ENCODE assay signal across 17 mouse cellular contexts in genomic region chr11:66789997-66790396, GRCm38 (mm10).
"Had no signal": no experiment of that assay in that cellular context is flagged by ENCODE, and none has a peak within 500 bp of the region (broad histone marks: within the 10 kb centered on the region; RNA-seq: fewer than 3 reads in every experiment).

No protein-coding gene starts in this region.

- H3K27ac ChIP-seq: macrophage; midbrain, embryonic 13.5 days; midbrain, embryonic 15.5 days; neural tube, embryonic 12.5 days had no signal

- H3K9me3 ChIP-seq: megakaryocyte, embryonic 14.5 days; midbrain, embryonic 15.5 days; neural tube, embryonic 12.5 days had no signal

- H3K4me1 ChIP-seq: megakaryocyte, embryonic 14.5 days; midbrain, embryonic 13.5 days; midbrain, embryonic 15.5 days; neural tube, embryonic 12.5 days had no signal

- DNase-seq: lung, adult 18-20 months; lung, embryonic 14.5 days; lung, postnatal 10 days; retina, postnatal 1 day; right cerebral cortex, adult 18-20 months; right cerebral cortex, postnatal 25 days; right cerebral cortex, postnatal 4 days; spleen, adult 18-20 months; thymus, adult 18-20 months; thymus, postnatal 14 days; thymus, postnatal 36 days had no signal

- H3K9ac ChIP-seq: lung, embryonic 14.5 days; midbrain, embryonic 13.5 days; midbrain, embryonic 15.5 days; neural tube, embryonic 12.5 days had no signal

- ATAC-seq: midbrain, embryonic 13.5 days; midbrain, embryonic 15.5 days had no signal

- H3K36me3 ChIP-seq: midbrain, embryonic 13.5 days; midbrain, embryonic 15.5 days; neural tube, embryonic 12.5 days had no signal

- H3K27me3 ChIP-seq: megakaryocyte, embryonic 14.5 days; midbrain, embryonic 13.5 days; midbrain, embryonic 15.5 days; neural tube, embryonic 12.5 days had no signal

- H3K4me3 ChIP-seq: megakaryocyte, embryonic 14.5 days; midbrain, embryonic 13.5 days; midbrain, embryonic 15.5 days; neural tube, embryonic 12.5 days had no signal

- H3K4me2 ChIP-seq: lung, embryonic 14.5 days; midbrain, embryonic 11.5 days; midbrain, embryonic 13.5 days; midbrain, embryonic 15.5 days; neural tube, embryonic 12.5 days had no signal
